Mouse (Mus musculus) liver, embryonic 16.5 days (tissue): ENCODE measurements at regions not wholly inside any gene's neighbourhood (a gene's known extent, or its start where the extent isn't known, plus 50 kb on each side); places are given as distances from the start of the nearest gene placed in this dataset.
A peak's percentile ranks its signal among the peaks of the same experiment; 100 is the strongest.
"Not testable (repeated sequence)": the region's sequence is repeated elsewhere in the genome, so short reads cannot be mapped to it uniquely, and the experiment has no call there.

ENCODE experiments used
- ATAC-seq: fragments of 200-750 bp; cut with Nextera tagmentation; 2 replicates; pipeline ENCODE4 v1.8.0; 2017; ENCODE audit warnings: low read depth, mild to moderate bottlenecking, moderate number of reproducible peaks, moderate library complexity
- H3K27ac ChIP-seq: fragments of 300-500 bp; sonication (generic); 2 replicates; pipeline ENCODE4 v1.5.1; 2014; ENCODE audit warnings: mild to moderate bottlenecking, low read length
- H3K27me3 ChIP-seq: fragments of 300-500 bp; sonication (generic); 2 replicates; pipeline ENCODE4 v1.6.1; 2014; ENCODE audit warnings: low read depth, low read length, mixed read lengths; ENCODE audit not compliant: control insufficient read depth, insufficient read depth
- H3K36me3 ChIP-seq: fragments of 300-500 bp; sonication (generic); 2 replicates; pipeline ENCODE4 v1.6.1; 2014; ENCODE audit warnings: mild to moderate bottlenecking; ENCODE audit not compliant: control insufficient read depth, insufficient read depth
- H3K4me1 ChIP-seq: fragments of 300-500 bp; sonication (generic); 2 replicates; pipeline ENCODE4 v1.6.1; 2014; ENCODE audit warnings: low read depth, low read length, mixed read lengths; ENCODE audit not compliant: control insufficient read depth
- H3K4me2 ChIP-seq: fragments of 300-500 bp; sonication (generic); 2 replicates; pipeline ENCODE4 v1.6.1; 2014; ENCODE audit warnings: low read depth, low read length, mixed read lengths
- H3K4me3 ChIP-seq: fragments of 300-500 bp; sonication (generic); 2 replicates; pipeline ENCODE4 v1.5.1; 2014; ENCODE audit warnings: low read depth, mild to moderate bottlenecking, low read length
- H3K9ac ChIP-seq: fragments of 300-500 bp; sonication (generic); 2 replicates; pipeline ENCODE4 v1.6.1; 2014; ENCODE audit warnings: low read depth, low read length
- H3K9me3 ChIP-seq: fragments of 300-500 bp; sonication (generic); replicated peaks from 2 replicates; pipeline ENCODE4 v1.6.1; 2016; ENCODE audit warnings: low read length; ENCODE audit not compliant: control insufficient read depth
- WGBS: fragments of 180-500 bp; shearing (Covaris S2); extraction: QIAGEN DNeasy Blood & Tissue Kit; methylation state at CpG from one replicate; pipeline ENCODE4 v1.1.7; 2014; ENCODE audit not compliant: insufficient replicate concordance; 5-methylcytosine and 5-hydroxymethylcytosine counted together

GRCm38 (mm10) chrX:41983346-41983745 lies 62.9 kb upstream of the Thoc2 start:
- Histone ChIP-seq H3K9me3 (no peaks in the 10 kb centered on the region), H3K36me3 (no peaks in the 10 kb centered on the region), H3K9ac (no peak overlapping the region), H3K27ac (no peak overlapping the region), H3K27me3 (no peaks in the 10 kb centered on the region), H3K4me2 (no peak overlapping the region), H3K4me3 (no peak overlapping the region), H3K4me1 (no peaks in the 10 kb centered on the region)
- no peak for ATAC-seq
- WGBS = 54% methylated on average over 6 of the region's 6 CpGs

- Histone ChIP-seq H3K4me2 (no peak overlapping the region), H3K4me1 (no peaks in the 10 kb centered on the region; the same call in 1 of the 2 replicates), H3K9ac (no peak overlapping the region), H3K9me3 (no peaks in the 10 kb centered on the region), H3K27me3 (no peaks in the 10 kb centered on the region), H3K4me3 (no peak overlapping the region), H3K36me3 (no peaks in the 10 kb centered on the region), H3K27ac (no peak overlapping the region)
- ATAC-seq = no peak
- WGBS = 75% methylated on average over 2 of the region's 6 CpGs
Measured at GRCm38 (mm10) chrX:41995750-41996149, 63.7 kb upstream of the Xiap start.

- not testable (repeated sequence) for H3K4me2 ChIP-seq, H3K9ac ChIP-seq, H3K4me1 ChIP-seq, H3K27me3 ChIP-seq, H3K4me3 ChIP-seq, H3K27ac ChIP-seq, H3K36me3 ChIP-seq, H3K9me3 ChIP-seq
- peak; percentile 87 for ATAC-seq
- 28% methylated on average over 8 of the region's 8 CpGs for WGBS
Measured at GRCm38 (mm10) chrX:42000622-42001171, 58.8 kb upstream of the Xiap start.

GRCm38 (mm10) chrX:42005629-42006028 lies 53.9 kb upstream of the Xiap start:
- not testable (repeated sequence) for H3K9me3 ChIP-seq, H3K36me3 ChIP-seq, H3K4me2 ChIP-seq, H3K27ac ChIP-seq, H3K4me3 ChIP-seq, H3K9ac ChIP-seq, H3K4me1 ChIP-seq, ATAC-seq, H3K27me3 ChIP-seq
- WGBS = 39% methylated on average over 1 of the region's 1 CpGs

- not testable (repeated sequence) for H3K27ac ChIP-seq, H3K4me1 ChIP-seq, H3K9ac ChIP-seq, H3K4me3 ChIP-seq, H3K36me3 ChIP-seq, H3K9me3 ChIP-seq, H3K27me3 ChIP-seq, H3K4me2 ChIP-seq
- peak; percentile 82 for ATAC-seq
- no CpG with 5 or more reads among the region's 3 CpGs for WGBS
Measured at GRCm38 (mm10) chrX:42006573-42007226, 52.8 kb upstream of the Xiap start.
